Mouse (Mus musculus) stomach, postnatal 0 days (tissue): ENCODE measurements around the gene Btbd9.

Experiments used
- CTCF ChIP-seq: IDR thresholded peaks from 2 replicates; pipeline ENCODE4 v1.5.1; 2016; ENCODE audit warnings: antibody characterized with exemption, low read depth, mild to moderate bottlenecking, moderate library complexity
- EP300 ChIP-seq: optimal IDR thresholded peaks from 2 replicates; pipeline ENCODE3; 2016; ENCODE audit warnings: antibody characterized with exemption

DNA sequence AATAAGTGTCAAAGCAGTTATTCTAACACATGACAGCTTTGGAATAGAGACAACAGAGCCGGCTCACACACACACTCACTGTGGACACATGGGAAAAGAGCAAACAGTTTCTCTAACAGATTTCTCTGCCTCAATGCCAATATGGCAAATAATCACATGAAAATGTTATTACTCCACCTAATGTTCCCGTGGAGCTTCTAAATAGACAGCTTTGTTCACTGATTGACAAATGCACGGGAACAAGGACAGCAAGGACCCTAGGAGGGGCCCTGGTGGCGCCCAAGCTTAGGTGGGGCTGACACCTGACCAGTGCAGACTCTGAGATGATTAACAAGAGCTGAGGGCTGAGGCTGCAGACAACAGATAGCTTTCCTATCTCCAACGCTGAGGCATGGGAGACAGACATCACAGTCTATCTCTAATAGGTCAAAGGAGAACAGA lies 140.2 kb downstream of the Btbd9 start:
- TF ChIP-seq EP300: no peak
- no peak for TF ChIP-seq CTCF
